Comparison of ENCODE assay signal across 12 mouse cellular contexts in the genomic region with DNA sequence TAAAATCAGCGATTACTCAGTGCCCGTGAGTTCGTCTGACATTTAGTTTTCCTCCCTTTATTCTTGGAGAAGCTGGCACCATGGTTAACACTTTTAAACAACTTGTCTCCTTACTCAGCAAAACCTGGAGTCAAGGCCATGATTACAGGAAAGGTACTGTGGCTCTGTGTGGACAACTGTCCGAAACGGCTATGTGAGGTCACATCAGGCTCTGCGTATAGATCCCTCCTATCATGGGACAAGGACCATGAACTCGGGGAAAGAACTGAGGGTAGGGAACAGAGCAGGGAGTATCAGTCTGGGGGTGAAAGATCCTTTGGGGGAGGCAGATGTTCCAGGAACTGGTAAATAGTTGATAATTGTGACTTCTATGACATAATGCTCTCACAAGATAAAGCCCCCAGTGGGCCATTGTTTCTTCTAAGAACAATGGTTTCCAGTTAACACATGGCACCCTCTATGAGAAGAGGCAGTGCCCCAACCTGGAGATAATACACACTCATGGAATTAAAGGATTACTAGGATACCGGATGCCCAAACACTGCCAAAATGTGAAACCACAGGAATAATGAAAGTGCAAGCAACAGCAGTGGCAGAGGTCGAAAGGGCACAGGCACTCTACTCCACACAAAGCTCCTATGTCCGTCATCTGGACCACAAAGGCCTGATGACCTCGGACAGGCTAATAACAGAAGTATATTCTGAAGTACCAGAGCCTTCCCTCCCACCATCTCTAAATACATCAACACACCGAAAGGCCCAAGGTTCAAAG.
A peak's percentile ranks its signal among the peaks of the same experiment; 100 is the strongest.
DNase-seq lines count a peak whose midpoint lies in the region; ATAC-seq and TF ChIP-seq lines count a peak whose summit lies in the region.
"Had no signal": no experiment of that assay in that cellular context is flagged by ENCODE, and none has a peak within 500 bp of the region (broad histone marks: within the 10 kb centered on the region; RNA-seq: fewer than 3 reads in every experiment).

No protein-coding gene starts in this region.

- 49% methylated on average over 12 of the region's 12 CpGs for WGBS in forebrain, embryonic 10.5 days
- 51% methylated on average over 12 of the region's 12 CpGs for WGBS in forebrain, postnatal 0 days
- WGBS in hindbrain, embryonic 11.5 days = 48% methylated on average over 12 of the region's 12 CpGs
- WGBS in hindbrain, embryonic 16.5 days = 44% methylated on average over 12 of the region's 12 CpGs
- 34% methylated on average over 12 of the region's 12 CpGs for WGBS in midbrain, embryonic 13.5 days
- 35% methylated on average over 12 of the region's 12 CpGs for WGBS in midbrain, embryonic 15.5 days

- H3K27me3 ChIP-seq in forebrain, embryonic 10.5 days (ENCODE audit: poor library complexity, severe bottlenecking) = no peaks in the 10 kb centered on the region
- no peaks in the 10 kb centered on the region for H3K27me3 ChIP-seq in forebrain, postnatal 0 days (ENCODE audit: insufficient read depth, low read length)
- no peaks in the 10 kb centered on the region for H3K27me3 ChIP-seq in hindbrain, embryonic 11.5 days (ENCODE audit: control insufficient read depth, insufficient read depth, low read length)
- H3K27me3 ChIP-seq in hindbrain, embryonic 16.5 days (replicated peaks; ENCODE audit: control insufficient read depth, insufficient read depth, low read length) = no peaks in the 10 kb centered on the region
- H3K27me3 ChIP-seq in midbrain, embryonic 13.5 days = no peaks in the 10 kb centered on the region
- no peaks in the 10 kb centered on the region for H3K27me3 ChIP-seq in midbrain, embryonic 15.5 days (replicated peaks)
- H3K27me3 ChIP-seq: liver, embryonic 15.5 days had no signal

- peaks cover 3% of the 10 kb centered on the region; the same call in 1 of the 2 replicates for H3K36me3 ChIP-seq in forebrain, embryonic 10.5 days (replicated peaks)
- no peaks in the 10 kb centered on the region for H3K36me3 ChIP-seq in forebrain, postnatal 0 days (ENCODE audit: insufficient read depth)
- H3K36me3 ChIP-seq in hindbrain, embryonic 11.5 days (ENCODE audit: control insufficient read depth, insufficient read depth, low read length) = no peaks in the 10 kb centered on the region
- H3K36me3 ChIP-seq in hindbrain, embryonic 16.5 days (ENCODE audit: control insufficient read depth, insufficient read depth, low read length) = no peaks in the 10 kb centered on the region
- no peaks in the 10 kb centered on the region for H3K36me3 ChIP-seq in midbrain, embryonic 13.5 days
- H3K36me3 ChIP-seq in midbrain, embryonic 15.5 days (replicated peaks) = no peaks in the 10 kb centered on the region
- H3K36me3 ChIP-seq: liver, embryonic 15.5 days had no signal

- H3K4me1 ChIP-seq in forebrain, embryonic 10.5 days = peaks cover 78% of the 10 kb centered on the region
- 0 out of 2 replicates have a peak, but pooled peaks cover 9% of the 10 kb centered on the region for H3K4me1 ChIP-seq in forebrain, postnatal 0 days (ENCODE audit: insufficient read depth)
- peaks cover 18% of the 10 kb centered on the region for H3K4me1 ChIP-seq in hindbrain, embryonic 11.5 days (replicated peaks; ENCODE audit: control insufficient read depth, insufficient read depth, low read length)
- peaks cover 20% of the 10 kb centered on the region for H3K4me1 ChIP-seq in hindbrain, embryonic 16.5 days (ENCODE audit: control insufficient read depth, insufficient read depth, low read depth, low read length)
- peaks cover 69% of the 10 kb centered on the region for H3K4me1 ChIP-seq in midbrain, embryonic 13.5 days (replicated peaks)
- H3K4me1 ChIP-seq in midbrain, embryonic 15.5 days = peaks cover 47% of the 10 kb centered on the region
- H3K4me1 ChIP-seq: liver, embryonic 15.5 days had no signal

- no peak for ATAC-seq in forebrain, postnatal 0 days
- ATAC-seq in hindbrain, embryonic 11.5 days (ENCODE audit: low FRiP score) = no peak
- ATAC-seq in hindbrain, embryonic 16.5 days = no peak
- no peak for ATAC-seq in midbrain, embryonic 13.5 days
- no peak for ATAC-seq in midbrain, embryonic 15.5 days (replicated peaks)
- ATAC-seq: inflammation-experienced regulatory T-cells, adult 6 months had no signal

- no peak overlapping the region for H3K4me2 ChIP-seq in forebrain, postnatal 0 days (ENCODE audit: low read depth)
- H3K4me2 ChIP-seq in hindbrain, embryonic 11.5 days (replicated peaks; ENCODE audit: low read depth, low read length) = no peak overlapping the region
- H3K4me2 ChIP-seq in hindbrain, embryonic 16.5 days (ENCODE audit: low read length) = no peak overlapping the region
- H3K4me2 ChIP-seq in midbrain, embryonic 13.5 days (replicated peaks) = no peak overlapping the region
- H3K4me2 ChIP-seq in midbrain, embryonic 15.5 days = no peak overlapping the region
- H3K4me2 ChIP-seq: liver, embryonic 15.5 days had no signal

- H3K9ac ChIP-seq in forebrain, postnatal 0 days = no peak overlapping the region
- H3K9ac ChIP-seq in hindbrain, embryonic 11.5 days (ENCODE audit: low read depth, low read length) = no peak overlapping the region
- H3K9ac ChIP-seq in hindbrain, embryonic 16.5 days (ENCODE audit: low read depth, low read length) = no peak overlapping the region
- H3K9ac ChIP-seq in midbrain, embryonic 13.5 days (replicated peaks) = no peak overlapping the region
- H3K9ac ChIP-seq in midbrain, embryonic 15.5 days = no peak overlapping the region
- H3K9ac ChIP-seq: liver, embryonic 15.5 days had no signal

- no peaks in the 10 kb centered on the region for H3K9me3 ChIP-seq in forebrain, embryonic 10.5 days
- H3K9me3 ChIP-seq in forebrain, postnatal 0 days (ENCODE audit: low read length) = no peaks in the 10 kb centered on the region
- H3K9me3 ChIP-seq in hindbrain, embryonic 11.5 days (ENCODE audit: control insufficient read depth, low read length) = no peaks in the 10 kb centered on the region
- H3K9me3 ChIP-seq in hindbrain, embryonic 16.5 days (ENCODE audit: control insufficient read depth, low read length) = no peaks in the 10 kb centered on the region
- no peaks in the 10 kb centered on the region for H3K9me3 ChIP-seq in midbrain, embryonic 13.5 days
- H3K9me3 ChIP-seq in midbrain, embryonic 15.5 days = no peaks in the 10 kb centered on the region
- H3K9me3 ChIP-seq: liver, embryonic 15.5 days had no signal

- no peak overlapping the region for H3K4me3 ChIP-seq in forebrain, embryonic 10.5 days
- no peak overlapping the region for H3K4me3 ChIP-seq in forebrain, postnatal 0 days (ENCODE audit: low read depth, low read length)
- no peak overlapping the region for H3K4me3 ChIP-seq in hindbrain, embryonic 11.5 days (ENCODE audit: low read depth, low read length)
- H3K4me3 ChIP-seq in hindbrain, embryonic 16.5 days (ENCODE audit: low read length) = no peak overlapping the region
- H3K4me3 ChIP-seq in midbrain, embryonic 13.5 days (replicated peaks) = no peak overlapping the region
- H3K4me3 ChIP-seq in midbrain, embryonic 15.5 days = no peak overlapping the region
- H3K4me3 ChIP-seq: liver, embryonic 15.5 days had no signal

- no peak for DNase-seq in forebrain, embryonic 10.5 days (ENCODE audit: extremely low spot score, low spot score)
- no peak for DNase-seq in forebrain, postnatal 0 days
- peak; percentile 21 for DNase-seq in hindbrain, embryonic 11.5 days (ENCODE audit: low spot score)
- peak; percentile 17 for DNase-seq in retina, embryonic 14.5 days (ENCODE audit: low spot score)
- DNase-seq in urinary bladder, postnatal 10 days (ENCODE audit: low spot score) = no peak
- DNase-seq: layer of hippocampus, adult 9-11 months; thymus, postnatal 4 days had no signal

- peak overlapping the region; percentile 85 for H3K27ac ChIP-seq in forebrain, embryonic 10.5 days
- H3K27ac ChIP-seq in forebrain, postnatal 0 days (ENCODE audit: low read depth, low read length) = no peak overlapping the region
- peak overlapping the region; percentile 34 for H3K27ac ChIP-seq in hindbrain, embryonic 11.5 days (ENCODE audit: low read depth, low read length)
- no peak overlapping the region for H3K27ac ChIP-seq in hindbrain, embryonic 16.5 days (ENCODE audit: low read depth, low read length)
- 0 out of 2 replicates have a peak overlapping the region, but pooled peaks have one; percentile 6 for H3K27ac ChIP-seq in midbrain, embryonic 13.5 days
- no peak overlapping the region for H3K27ac ChIP-seq in midbrain, embryonic 15.5 days
- H3K27ac ChIP-seq: liver, embryonic 15.5 days had no signal

- TF ChIP-seq CTCF in forebrain, postnatal 0 days (IDR thresholded peaks at IDR 0.05; ENCODE audit: low read depth) = no peak

Comparison
In these comparisons a context has a peak if more than half of its experiments do, and no peak if none do; other contexts are left out.
1. H3K27ac ChIP-seq: peak in forebrain, embryonic 10.5 days (single experiment), hindbrain, embryonic 11.5 days (single experiment) and midbrain, embryonic 13.5 days (single experiment); none in forebrain, postnatal 0 days (single experiment), hindbrain, embryonic 16.5 days (single experiment) and midbrain, embryonic 15.5 days (single experiment).
2. DNase-seq: peak in hindbrain, embryonic 11.5 days (single experiment) and retina, embryonic 14.5 days (single experiment); none in forebrain, embryonic 10.5 days (single experiment), forebrain, postnatal 0 days (single experiment) and urinary bladder, postnatal 10 days (single experiment).